Mouse (Mus musculus) adrenal gland, postnatal 14 days (tissue): ENCODE data around the gene Gpatch2l. TPM values are rescaled to one million over a fixed set of nuclear protein-coding genes. Genes with fewer than 3 reads are reported as not detected.
A peak's percentile ranks its signal among the peaks of the same experiment; 100 is the strongest.

Experiments
- DNase-seq: peaks from one replicate; pipeline ENCODE4 v3.0.0; 2021; ENCODE audit warnings: mixed read lengths
- long read RNA-seq, 2 experiments: library from polyadenylated mRNA; stranded (forward); transcript quantifications; one replicate each; pipeline ENCODE4 v2.0.0; 2021
- total RNA-seq: library from RNA; stranded (reverse); gene quantifications from 2 replicates; pipeline ENCODE4 v1.2.3, GENCODE M21; 2021

Gpatch2l gene
- 23.3 and 25.8 TPM in 2 replicates for total RNA-seq
- long read RNA-seq, experiment 1, full-length matches to known transcripts, result 14 of 24 reads
- long read RNA-seq, experiment 1, partial matches to known transcripts, result 4 of 24 reads
- long read RNA-seq, experiment 1, other reads (novel, unspliced or antisense), result 6 of 24 reads
- long read RNA-seq, experiment 2, full-length matches to known transcripts, result 14 of 21 reads
- long read RNA-seq, experiment 2, partial matches to known transcripts, result 5 of 21 reads
- long read RNA-seq, experiment 2, other reads (novel, unspliced or antisense), result 2 of 21 reads

DNA sequence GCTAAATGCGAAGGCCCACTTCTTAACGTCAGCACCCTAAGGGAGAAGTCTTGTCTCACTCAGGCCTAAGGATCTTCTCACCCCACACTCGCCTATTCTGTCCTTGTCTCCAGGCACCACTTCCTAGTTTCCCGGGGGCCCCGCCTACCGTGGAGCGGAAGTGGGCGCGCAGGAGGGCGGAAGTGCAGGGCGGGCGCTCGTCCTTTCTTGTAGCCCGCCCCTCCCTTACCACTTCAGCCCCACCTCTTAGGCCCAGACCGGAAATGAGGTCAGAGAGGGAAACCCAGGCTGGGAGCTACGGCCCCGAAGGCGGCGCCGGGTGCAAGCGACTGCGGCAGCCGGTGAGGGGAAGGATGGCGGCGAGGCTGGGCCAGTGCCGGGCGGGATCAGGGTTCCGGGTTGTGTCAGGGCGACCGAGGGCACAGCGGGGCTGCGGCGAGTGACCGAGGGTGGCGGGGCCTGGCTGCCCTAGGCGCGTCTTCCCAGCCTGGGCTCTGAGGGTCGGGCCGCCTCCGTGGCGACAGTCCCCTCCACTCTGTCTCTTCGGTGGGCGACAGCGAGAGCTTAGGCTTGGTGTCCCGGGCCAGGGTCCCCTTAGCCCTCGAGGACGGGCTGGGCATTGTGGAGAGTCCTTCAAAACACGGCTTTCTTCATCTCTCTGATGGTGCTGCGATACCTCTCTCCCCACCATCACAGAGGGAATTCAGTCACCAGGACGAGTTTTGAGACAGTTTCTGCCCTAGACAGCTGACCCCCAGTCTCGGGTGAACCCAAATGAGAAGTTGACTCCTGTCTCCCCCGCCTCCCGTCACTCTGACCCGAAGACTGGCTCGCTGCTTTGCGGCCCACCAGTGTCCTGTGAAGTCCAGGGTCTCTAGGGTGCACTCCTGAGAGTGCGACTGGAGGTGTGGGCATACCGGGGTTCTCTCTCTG lies at the start of gene Gpatch2l:
TSS of gene Gpatch2l (plus strand) at position 255 of the 933 bp plus-strand sequence.
- DNase-seq, result peak; percentile 98

- DNase-seq, result no peak
Observed at GRCm38 (mm10) chr12:86192036-86192449, 49.6 kb upstream of the Gpatch2l start.

GRCm38 (mm10) chr12:86196944-86197343 lies 44.7 kb upstream of the Gpatch2l start:
- DNase-seq, result no peak

DNA sequence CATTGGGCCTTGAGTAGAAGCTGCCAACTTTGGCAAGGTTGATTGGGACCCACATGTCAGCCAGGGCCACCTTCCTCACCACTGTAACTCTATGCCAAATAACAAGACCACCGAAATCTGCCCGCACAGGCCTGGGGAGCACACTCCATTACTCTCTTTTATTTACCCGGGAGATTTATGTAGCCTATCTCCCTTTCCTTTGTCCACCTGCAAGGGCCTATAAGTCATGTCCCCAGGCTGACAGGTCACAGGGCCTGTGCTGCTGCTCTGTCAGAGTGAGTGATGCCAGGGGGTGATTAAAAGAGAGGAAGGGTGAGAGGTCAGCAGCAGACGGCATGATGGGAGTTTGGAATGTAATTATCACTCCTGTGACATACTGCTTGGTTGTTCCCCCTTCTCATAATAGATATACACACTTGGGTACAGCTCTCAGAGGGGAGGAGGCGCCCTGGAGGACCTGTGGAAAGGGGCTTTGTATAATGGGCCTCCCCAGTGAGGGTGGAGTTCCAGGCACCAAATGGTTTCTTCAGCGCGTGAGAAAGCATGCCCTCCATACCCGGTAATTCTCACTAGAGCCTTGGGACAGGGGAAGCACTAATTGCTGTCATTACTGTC lies 38.1 kb upstream of the Gpatch2l start:
- DNase-seq, result no peak

- no peak for DNase-seq
Observed at GRCm38 (mm10) chr12:86211099-86211520, 30.5 kb upstream of the Gpatch2l start.

DNA sequence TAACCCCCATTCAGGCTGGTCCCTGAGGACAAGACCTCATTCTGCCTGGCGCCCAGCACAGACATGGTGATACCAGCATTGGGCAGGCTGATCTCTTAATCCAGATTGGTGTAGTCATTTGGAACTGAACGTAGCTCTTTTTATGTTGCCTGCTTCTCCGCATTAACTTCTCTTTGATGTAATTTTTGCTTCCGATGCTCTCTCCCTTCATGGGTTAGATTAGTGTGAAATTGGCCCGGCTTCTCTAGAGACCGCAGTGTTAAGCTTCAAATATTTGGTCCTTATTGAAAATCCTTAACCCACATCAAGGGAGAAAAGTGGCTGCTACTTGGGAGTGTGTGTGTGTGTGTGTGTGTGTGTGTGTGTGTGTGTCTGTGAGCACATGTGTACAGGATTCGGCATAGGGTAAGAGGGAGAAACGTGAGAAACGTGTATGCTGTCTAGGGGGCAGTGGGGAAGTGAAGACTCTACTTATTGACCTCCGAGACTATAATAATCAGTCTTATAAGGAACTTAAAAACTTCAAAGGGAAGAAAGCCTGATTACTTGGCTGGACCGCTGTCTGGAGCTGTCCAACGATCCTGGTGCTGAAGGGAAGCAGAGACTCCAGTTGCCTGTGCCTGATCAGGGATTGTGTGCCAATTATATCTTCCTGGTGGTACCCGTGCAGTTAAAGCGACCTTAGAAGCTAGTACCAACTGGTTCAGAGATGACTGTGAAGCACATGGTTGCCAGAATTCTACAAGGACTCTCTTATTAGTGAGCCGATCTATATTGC lies 28.8 kb upstream of the Gpatch2l start:
- DNase-seq, result peak; percentile 79

DNA sequence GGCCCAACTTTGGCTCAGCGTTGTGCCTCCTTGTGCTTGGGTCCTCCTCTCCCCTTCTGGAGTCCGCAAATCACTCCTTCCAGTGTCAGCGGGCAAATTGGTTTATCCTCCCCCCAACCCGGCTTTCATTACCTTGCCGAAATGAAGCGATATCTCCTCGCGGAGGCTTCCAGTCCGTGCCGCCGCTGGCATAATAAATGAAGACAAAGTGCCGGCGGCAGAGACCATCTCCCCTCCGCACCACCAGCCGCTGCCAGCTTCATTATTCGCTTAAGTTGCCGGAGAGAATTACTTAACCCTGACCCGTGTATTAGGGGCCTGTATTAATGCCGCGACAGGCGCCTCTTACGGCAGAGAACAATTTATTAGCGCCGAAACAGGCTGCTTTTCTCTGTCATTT lies 27.5 kb upstream of the Gpatch2l start:
- no peak for DNase-seq

DNA sequence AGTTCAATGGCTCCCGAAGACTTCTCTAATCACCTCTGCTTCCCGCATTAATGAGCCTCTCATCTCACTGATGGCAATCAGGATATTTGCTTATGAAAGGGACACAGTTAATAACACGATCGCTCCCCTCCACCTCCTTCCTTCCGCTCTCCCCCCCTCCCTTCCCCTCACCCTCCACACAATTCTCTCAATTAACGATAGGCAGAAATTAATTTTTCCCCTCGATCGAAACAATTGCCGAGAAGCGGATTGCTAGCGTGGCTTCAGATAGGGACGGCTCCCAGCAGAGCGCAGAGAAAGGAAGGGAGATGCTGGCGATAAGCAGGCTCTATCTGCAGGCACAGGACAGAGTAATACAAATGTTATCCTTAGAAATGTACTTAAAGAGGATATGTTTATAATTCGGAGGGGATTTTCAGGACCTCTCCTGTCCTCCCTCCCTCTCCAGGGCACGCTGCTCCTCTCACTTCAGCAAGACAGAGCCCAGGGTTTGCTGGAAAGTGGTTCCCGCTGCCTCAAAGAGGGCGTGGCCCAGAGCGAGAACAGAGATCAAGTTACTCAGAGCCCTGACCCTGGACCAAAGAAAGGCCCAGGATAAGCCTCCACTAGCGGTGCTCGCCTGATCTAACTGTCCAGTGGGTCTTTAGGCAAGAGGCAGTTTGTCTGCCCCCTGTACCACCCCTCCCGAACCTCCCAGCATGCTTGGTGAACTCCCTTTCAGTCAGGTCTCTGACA lies 24.8 kb upstream of the Gpatch2l start:
- no peak for DNase-seq

DNA sequence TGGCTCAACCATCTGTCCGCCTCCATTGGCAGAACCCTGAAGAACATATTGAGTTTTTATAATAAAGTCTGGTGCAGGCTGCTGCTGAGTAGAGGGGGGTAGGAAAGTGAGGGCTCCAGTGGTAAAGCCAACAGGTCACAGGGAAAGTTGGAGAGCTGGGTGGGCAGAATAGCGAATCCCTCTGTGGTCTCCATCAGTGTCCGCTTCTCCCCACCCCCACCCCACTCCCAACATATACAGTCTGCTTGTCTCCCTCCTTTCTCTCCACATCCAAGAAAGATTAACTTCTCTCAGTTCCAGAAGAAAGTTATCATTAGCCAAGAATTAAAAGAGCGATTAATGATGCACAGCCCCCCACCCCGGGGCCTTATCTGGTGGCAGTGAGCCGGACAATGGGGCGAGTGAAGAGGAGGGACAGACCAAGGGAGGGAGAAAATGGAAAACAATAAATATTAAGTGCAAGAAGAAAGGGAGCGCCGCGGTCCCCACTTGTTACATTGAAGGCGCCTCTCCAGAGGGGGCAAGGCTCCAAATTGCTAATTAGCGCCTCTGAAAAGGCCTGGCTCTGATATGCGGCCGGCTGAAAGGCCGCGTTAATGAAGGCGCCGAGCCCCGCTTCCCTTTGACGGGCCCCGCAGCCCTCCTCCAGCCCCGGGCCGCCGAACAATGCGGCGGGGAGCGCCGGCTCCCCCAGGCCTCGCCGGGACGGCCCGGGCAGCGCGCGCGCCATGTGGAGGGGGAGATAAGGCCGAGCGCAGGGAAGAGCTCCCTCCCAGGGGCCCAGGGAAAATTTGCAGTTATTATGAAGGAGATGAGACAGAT lies 21.2 kb upstream of the Gpatch2l start:
- no peak for DNase-seq

DNA sequence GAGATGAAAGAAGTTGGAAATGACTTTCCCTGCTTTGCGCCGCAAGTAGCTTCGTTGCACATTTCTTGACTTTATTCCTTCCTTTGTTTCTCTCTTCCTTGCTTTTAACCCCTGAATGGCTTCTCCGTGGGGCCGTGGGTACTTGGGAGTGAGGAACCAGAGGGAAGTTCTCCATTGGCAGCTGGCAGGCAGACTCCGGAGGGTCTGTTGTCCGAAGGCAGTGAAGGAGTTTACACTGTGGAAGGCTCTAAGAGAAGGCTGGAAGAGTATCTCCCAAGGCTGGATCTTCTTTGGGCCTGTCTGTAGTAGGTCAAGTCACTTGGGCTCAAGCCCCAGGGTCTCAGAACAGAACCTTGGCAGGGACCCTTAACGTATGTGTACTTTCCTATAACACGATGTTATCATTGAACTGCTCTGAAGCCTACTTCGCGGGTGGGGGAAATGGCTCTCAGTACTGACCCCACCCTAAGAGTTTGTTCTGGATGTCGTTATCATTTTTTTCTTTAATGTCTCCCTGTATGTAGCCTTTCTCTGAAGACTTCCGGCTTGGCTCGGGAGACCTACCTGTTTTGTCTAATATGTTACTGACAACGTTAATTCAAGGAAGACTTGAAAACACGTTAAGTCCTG lies 20.5 kb upstream of the Gpatch2l start:
- no peak for DNase-seq

- DNase-seq, result no peak
Observed at GRCm38 (mm10) chr12:86234295-86234694, 7.4 kb upstream of the Gpatch2l start.

DNA sequence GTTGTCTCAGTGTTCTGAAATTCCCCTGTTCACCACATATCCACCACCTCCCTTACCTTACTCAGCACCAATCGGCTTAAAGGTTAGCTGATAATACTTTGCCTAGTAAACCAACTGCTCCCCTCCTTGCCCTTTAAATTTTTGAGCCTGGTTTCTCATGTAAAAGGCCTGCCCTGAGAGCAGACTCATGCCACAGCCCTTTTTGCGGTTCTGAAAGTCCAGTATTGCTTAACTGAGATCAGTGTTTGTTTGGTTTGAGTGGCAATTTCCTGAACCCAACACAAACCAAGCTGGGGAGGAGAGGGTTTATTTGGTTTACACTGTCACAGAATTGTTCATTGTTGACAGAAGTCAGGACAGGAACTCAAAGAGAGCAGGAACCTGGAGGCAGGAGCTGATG lies 2.9 kb upstream of the Gpatch2l start:
- DNase-seq, result no peak

- no peak for DNase-seq
Observed at GRCm38 (mm10) chr12:86242563-86242962, 905 bp downstream of the Gpatch2l start.

DNA sequence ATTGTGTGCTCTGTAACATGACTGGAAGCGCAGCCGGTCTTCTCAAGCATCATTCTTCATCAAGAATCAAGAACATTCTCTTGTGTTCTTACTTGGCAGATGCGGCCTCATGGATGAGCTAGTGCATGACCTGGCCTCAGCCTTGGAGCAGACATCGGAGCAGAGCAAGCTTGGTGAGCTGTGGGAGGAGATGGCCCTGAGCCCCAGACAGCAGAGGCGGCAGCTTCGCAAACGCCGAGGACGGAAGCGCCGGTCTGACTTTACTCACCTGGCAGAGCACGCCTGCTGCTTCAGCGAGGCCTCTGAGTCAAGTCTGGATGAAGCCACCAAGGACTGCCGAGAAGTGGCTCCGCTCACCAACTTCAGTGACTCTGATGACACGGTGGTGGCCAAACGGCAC lies 2.3 kb downstream of the Gpatch2l start:
- DNase-seq, result peak; percentile 55

- no peak for DNase-seq
Observed at GRCm38 (mm10) chr12:86250183-86250582, 8.5 kb downstream of the Gpatch2l start.

DNA sequence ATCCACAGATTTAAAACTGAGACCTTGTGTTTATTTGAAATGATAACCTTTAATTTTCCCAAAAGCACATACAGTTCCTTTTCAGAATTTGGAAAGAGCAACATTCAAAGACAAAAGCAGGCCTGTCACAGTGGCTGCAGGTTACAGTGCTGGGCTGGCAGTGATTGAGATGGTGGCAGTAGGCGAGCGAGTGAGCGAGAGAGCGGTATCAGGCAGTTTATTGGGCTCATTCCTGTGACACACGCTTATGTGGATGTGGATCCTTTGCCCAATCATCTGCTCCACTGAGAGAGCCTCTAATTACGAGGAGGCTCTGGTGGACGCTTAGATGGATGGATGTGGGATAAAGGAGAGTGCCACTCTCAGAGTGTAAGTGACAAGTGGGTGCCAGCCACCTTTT lies 13.3 kb downstream of the Gpatch2l start:
- no peak for DNase-seq

DNA sequence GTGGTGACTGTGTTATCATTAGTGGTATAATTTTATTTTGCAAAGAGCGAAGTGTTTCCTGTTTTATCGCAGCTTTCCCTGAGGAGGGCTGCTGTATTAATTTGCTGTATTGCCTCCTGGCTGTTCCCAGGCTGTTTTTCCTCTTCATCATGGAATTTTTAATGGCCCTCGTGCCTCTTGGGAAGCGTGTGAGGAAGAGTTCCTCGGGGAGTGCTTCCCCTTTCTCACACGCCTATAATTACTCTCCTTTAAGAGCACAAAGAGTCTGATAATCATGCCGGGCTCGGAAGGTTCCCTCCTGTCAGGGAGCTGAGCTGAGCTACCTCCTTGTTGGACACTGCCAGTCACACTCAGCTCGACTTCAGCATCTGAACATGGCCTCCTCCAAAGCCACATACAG lies 30.0 kb downstream of the Gpatch2l start:
- DNase-seq, result no peak

- DNase-seq, result no peak
Observed at GRCm38 (mm10) chr12:86274246-86274645, 32.6 kb downstream of the Gpatch2l start.

DNA sequence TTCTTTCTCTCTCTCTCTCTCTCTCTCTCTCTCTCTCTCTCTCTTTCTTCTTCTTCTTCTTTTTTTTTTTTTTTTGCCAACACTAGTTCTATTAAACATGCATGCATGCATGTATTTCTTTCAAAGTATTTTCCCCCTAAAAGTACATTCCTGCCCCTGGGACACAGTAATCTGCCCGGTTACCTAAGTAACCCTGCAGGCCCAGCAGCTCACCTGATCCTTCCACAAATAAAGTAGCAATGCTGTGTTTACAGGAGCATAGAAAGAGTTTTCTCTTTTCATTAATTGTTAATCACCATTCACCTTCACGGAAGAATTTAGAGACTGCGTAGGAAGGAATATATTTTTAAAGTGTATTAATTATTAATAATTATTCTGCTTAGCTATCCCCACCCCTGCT lies 34.1 kb downstream of the Gpatch2l start:
- DNase-seq, result no peak

DNA sequence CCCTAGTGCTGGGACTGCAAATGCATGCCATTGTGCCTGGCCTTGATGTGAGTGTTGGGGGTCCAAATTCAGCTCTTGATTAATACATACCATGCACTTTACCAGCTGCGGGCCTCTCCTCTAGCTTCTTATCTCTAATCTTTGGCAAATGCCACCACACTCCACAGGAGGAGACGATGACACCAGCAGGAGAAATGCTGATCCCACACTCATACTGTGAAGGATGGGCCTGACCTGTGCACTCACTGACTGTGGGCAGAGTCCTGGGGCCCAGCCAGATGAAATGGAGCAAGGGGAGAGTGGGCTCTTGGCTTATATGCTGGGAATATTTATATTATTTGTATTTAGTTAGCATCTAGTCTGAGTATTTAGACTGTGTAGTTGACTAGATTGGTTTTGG lies 34.8 kb downstream of the Gpatch2l start:
- DNase-seq, result no peak
